Mouse (Mus musculus) thymus, postnatal 4 days (tissue): ENCODE results near the gene Zyg11b.

ENCODE experiments used
- DNase-seq: peaks from one replicate; pipeline ENCODE4 v3.0.0; 2021

Gene Zyg11b

DNA sequence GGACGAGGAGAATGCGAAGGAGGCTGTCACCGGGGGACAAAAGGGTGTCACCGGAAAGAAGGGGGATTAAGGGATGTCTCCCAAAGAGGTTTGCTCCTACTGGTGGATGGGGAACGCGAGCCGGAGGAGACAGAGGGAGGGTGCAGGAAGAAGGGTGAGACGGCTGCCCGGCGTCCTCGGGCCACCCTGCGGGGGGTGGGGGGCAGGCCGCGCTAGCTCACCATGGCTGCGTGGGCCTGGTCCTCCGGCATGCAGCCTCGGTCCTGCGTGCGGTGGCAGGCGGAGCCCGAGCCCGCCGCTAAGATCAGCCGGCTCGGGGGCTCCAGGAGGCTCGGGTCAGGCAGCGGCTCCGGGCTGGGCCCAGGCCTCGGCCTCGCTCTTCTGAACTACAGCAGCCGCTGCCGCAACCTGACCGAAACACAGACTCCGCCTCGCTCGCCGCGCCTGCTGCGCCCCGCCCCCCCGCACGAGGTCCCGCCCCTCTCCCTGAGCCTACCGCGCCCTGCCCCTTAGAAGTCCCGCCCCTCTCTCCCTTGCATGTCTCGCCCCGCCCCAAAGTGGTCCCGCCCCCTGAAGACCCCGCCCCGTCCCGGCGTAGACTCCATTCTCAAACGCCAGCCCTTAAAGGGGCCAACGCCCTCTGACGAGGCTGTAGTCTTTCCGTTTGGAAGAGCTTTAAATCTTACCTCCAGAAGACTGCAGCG is at the start of gene Zyg11b:
Gene Zyg11b (minus strand): TSS at position 427 of the 704 bp plus-strand sequence.
- peak; percentile 94 for DNase-seq

DNA sequence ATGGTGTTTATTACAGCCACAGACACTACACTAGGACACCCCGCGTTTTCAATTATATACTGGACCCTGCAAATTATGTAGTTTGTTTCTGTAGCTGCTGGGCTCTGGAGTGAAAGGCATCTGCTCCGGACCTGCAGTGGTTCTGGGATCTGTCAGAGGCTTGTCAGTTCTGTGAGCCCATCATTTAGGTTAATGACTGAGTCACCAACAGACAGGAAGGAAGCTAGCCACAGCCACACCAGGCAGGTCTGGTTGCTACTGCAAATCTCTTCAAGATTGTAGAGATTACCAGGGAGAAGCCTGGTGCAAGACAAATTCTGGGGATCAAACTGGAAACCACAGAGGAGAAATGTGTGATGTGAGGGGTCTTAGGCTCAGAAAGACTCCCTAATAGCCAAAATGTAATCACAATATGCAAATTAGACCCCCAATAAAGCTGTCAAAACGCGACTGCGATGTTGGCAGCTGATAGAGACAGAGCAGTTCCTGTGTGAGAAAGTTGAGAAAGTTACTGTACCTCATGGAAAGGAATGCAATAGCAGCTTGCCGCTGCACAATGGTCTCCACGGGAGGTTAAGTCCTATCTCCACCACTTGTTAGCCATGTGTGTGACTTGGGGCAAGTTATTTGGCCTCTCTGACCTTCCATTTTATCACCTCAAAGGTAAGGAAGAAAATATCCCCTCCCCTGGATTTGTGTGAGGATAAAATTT is 49.1 kb upstream of the Zyg11b start:
- DNase-seq, result no peak

DNA sequence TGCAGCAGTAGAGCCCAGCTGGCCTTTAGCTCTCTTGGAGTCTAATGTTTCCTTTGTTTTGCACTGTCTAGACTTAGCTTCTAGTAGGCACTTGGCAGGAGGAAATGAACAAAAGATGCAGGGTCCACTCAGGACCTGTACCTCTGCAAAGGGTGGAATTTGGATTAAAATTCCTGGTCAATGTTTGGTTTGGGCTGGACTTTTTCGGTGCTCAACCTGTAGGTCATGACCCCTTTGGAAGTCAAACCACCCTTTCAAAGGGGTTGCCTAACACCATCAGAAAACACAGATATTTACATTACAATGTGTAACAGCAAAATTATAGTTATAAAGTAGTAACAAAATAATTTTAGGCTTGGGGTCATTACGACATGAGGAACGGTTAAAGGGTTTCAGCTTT is 48.2 kb upstream of the Zyg11b start:
- no peak for DNase-seq

DNA sequence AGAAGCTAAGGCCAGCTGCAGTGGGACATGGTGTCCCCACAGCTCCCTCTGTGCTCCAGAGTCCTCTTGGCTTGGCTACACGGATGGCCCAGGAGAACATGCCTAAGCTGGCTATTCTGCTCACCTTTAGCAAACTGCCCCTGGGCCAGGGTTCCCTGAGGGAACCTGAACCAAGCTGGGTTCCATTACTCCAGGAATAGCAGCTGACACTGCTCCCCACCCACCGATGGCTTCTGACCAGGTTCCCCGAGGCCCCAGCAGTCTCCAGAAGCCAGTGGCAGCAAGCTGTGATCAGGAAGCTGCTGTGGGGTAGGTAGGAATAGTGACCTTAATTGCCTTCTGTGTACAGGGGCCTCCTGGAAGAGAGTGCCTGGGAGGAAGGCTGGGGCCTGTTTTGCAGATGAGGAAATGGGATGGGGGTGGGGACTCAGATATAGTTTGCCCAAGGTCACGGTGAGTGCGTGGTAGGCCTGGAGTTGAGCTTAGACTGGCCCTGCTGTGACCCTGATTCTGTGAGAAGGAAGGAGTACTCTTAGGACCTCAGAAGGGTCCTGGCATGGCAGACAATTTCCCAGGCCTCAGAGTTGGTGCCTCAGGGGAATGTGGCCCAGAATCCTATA is 47.5 kb upstream of the Zyg11b start:
- DNase-seq, result no peak

DNA sequence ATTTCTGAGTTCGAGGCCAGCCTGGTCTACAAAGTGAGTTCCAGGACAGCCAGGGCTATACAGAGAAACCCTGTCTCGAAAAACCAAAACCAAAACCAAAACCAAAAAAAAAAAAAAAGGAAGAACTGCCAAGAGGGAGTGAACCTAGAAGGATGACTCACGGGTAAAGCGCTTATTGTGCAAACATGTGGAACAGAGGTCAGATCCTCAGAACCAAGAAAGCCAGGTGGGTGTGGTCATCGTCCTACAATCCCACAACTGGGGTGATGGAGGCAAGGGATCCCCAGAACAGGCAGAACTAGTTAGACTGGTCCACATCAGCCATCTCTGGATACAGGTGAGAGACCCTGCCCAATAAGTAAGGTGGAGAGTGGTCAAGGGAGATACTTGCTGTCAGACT is 46.2 kb upstream of the Zyg11b start:
- no peak for DNase-seq

DNA sequence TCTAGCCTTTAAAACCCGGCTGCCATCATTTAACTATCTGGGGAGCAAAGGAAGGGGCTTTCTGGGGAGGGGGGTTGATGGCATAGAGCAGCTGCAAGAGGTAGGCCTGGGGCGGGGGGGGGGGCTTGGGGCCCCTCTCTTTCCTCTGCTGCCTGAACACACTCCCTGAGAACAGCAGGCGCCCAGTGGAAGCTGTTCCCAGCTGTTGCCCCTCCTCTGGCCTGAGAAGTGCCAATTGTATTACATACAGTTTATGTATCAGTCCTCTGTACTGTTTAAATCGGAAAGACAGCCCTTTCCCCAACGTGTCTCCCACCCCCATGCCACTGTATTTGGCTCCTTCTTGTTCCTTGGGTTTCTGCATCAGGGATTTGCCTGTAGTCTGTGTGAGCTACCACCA is 44.9 kb upstream of the Zyg11b start:
- no peak for DNase-seq

DNA sequence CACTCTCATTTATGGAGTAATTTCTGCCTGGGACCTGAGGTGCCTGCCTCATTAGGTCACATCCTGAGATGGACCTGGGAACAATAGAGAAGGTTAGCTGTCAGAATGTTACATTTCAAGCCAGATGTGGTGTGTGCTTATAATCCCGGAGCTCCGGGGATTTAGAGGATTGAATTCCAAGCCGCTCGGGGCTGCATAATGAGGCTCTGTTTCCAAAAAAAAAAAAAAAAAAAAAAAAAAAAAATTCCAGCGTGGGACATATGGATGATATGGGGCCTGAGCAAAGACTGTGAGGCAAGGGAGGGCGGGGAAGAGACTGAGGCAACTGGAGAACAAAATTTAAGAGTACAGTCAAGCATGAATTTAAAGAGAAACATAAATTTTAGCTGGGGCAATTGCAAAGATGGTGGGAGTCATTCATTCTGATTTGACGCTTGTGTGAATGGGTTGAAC is 43.8 kb upstream of the Zyg11b start:
- no peak for DNase-seq

DNA sequence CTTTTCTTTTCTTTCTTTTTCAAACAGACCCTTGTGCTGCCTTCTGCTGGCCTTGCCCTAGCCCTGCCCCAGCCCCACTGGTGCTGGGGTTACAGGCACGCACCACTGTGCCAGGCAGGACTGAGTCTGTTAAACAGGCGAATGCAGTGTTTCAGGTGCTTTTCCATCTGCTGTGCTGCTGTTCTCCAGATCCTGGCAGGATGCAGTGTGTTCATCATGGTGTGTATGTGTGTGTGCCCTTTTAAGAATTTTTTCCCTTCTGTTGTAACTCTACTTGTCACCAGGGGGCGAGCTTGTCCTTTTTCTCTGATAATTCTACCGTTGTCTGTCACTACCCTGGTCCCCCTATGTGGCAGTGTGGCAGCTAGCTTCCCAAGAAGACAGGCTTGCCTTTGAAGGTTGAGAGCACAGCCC is 38.4 kb upstream of the Zyg11b start:
- DNase-seq, result peak; percentile 68

DNA sequence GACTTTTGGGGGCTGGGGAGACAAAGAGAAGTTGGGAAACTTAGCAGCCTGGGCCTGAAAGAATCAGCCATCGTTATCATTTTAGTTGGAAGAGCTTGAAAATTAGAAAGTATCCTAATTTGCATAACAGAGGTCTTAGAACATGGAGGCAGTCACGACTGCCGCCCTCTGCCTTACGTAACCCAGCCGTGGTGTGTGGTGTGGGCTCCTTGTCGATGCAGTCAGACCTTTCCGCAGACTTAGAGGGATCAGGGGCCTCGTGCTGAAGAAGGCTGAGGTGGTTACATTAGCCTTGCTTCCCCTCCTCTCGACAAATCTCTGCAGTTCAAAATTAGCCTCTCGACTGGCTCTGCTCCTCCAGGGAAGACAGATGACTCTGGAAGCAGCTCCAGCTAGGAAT is 37.9 kb upstream of the Zyg11b start:
- DNase-seq, result no peak

DNA sequence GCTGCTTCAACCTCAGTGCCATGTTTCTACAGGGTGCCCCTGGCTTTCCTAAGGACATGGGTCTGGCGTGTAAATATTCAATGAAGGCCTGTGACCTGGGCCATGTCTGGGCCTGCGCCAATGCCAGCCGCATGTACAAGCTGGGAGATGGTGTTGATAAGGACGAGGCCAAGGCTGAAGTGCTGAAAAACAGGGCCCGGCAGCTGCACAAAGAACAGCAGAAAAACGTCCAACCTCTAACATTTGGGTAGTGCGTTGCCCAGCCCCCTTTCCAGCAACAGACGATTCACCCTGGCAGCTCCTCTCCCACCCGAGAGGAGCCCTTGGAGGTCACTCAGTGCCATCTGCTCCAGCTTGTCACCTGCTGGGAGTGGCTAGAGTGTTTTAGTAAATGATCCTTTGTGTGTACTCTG is 37.4 kb upstream of the Zyg11b start:
- no peak for DNase-seq

DNA sequence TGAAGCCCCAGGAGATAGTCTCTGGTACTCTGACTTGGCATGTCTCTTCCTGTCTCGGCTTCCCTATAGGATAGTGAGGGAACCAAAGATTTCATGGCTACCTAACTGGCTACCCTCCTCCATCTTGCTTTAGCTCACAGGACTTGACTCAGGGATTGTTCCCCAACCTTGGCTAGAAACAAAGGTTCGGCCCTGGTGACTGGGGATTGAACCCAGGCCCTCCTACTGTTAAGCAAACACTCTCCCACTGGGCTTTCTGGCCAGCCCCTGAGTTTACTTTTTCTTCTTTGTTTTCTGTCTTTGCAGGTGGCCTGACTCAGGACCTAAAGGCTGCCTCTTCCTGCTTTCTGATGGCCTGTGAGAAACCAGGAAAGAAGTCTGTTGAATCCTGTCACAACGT is 36.9 kb upstream of the Zyg11b start:
- DNase-seq, result no peak

DNA sequence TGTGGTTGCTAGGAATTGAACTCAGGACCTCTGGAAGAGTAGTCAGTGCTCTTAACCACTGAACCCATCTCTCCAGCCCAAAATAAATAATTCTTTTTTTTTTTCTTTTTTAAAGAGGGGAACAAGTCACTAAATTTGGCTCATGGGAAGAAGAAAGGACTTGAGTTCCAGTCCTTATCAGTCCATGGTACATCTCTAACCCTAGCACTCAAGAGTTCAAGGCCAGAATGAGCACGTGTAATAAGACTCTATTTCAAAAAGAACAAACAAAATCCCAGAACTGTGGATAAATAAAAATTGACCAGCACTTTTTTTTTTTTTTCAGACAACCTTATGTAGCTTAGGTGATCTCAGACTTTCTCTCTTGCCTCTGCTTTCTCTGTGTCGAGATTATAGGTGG is 35.9 kb upstream of the Zyg11b start:
- no peak for DNase-seq

DNA sequence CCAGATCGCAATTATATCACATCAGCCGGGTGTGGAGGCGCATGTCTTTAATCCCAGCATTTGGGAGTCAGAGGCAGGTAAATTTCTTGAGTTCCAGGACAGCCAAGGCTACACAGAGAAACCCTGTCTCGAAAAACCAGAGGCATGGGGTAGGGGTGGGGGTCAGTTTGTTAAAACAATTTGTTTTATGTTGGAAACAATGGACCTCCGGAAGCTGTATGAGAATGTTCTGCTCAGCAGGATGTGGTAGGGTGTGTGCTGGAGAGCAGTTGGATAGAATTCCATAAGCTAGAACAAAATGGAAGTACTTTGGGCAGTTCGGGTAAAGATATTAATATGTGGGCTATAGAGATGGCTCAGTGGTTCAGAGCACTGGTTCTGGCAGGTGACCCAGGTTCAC is 34.5 kb upstream of the Zyg11b start:
- no peak for DNase-seq

DNA sequence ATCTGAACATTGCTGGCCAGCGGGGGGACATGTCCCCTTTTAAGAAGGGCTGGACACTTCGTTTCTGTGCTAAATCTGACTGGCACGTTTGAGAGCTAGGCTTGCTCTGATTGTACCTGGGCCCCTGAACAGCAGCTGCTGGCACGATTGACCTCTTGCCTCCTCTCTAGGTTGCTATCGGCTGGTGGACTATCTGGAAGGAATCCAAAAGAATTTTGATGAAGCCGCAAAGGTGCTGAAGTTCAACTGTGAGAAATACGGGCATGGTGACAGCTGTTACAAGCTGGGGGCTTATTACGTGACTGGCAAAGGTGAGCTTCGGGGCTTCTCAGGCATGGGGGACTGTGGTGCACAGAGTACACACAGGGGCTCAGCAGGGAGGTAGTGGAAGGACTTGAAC is 31.1 kb upstream of the Zyg11b start:
- no peak for DNase-seq

DNA sequence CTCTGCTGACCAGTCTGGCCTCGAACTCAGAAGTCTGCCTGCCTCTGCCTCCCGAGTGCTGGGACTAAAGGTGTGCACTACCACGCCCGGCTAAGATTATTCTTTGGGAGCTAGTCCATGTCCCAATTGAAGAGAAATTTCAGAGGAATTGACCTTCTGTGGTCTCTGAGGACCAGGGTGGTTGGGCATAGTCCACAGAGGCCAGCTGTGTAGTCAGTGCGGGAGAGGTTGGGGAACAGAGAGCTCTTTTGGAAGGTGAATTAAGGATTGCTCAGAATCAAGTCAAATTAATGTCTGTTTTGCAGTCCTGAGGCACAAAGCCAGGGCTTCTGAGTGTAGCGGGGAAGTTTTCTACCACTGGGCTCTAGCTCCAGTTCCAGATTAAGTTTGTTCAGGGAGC is 28.9 kb upstream of the Zyg11b start:
- no peak for DNase-seq

DNA sequence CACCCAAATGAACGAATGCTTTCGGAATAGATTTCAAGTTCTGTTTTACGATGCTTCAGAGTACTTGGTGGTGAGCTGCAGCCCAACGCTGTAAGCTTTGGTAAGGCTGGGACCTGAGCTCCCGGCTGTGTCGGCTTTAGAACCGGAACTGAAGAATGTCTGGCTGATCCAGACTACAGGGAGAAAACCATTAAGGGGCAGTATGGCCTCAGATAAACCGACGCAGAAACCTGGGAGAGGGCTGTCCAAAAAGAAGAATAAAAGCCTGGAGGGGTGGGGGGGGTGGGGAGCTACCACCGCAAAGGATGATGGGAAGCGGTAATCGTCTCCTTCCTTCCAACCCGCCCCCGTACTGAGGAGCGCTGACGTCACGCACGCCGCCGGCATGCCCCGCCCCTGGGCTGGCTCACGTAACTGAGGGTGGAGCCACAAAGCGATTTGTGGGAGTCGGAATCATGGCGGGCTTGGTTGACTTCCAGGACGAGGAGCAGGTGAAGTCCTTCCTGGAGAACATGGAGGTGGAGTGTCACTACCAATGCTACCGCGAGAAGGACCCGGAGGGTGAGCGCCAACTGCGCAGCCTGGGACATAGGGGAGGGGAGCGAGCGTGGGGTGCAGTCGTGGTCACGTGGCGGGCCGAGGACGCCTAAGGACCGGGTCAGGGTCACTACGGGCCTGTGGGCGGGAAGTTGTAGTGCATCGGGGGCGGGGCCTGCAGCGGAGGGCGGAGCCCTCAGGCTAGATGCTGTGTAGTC is 27.0 kb upstream of the Zyg11b start, which contains the start of gene Coa7:
Gene Coa7 (plus strand): TSS at position 411 of the 755 bp plus-strand sequence.
- DNase-seq, result peak; percentile 98

DNA sequence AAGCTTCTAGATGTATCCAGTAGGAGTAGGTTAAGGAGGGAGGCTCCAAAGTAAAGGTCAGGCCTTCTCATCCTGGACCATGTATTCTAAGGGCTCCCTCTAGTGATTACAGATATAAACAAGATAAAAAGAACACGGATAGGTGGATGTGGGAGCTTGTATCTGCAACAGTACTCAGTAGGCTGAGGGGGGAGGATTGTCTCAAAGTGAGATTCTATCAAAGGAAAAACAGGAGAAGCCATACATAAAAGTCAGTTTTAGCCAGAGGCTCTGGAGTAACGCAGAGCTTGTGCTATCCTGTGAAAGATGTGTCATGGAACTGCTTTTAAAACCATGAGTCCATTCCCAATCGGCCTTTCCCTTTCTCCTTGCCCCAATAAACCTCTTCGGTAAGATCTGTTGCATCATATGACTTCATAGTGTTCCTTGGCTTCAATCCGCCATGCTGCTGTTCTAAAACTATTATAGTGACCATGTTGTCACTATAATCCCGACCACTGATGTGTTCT is 26.2 kb upstream of the Zyg11b start:
- DNase-seq, result no peak

DNA sequence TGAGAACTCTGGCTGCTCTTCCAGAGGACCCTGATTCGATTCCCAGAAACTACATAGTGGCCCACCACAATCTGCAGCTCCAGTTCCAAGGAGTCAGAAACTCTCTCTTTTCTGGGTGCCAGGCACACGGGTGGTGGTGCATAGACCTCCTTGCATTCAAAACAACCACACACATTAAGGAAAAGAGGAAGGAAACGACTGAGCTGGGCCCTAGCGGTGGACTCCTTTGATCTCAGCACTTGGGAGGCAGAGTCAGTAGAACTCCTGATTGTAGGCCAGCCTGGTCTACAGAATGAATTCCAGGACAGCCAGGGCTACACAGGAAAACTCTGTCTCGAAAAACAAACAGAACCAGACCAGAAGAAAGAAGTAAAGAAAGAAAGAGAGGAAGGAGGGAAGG is 22.7 kb upstream of the Zyg11b start:
- no peak for DNase-seq

DNA sequence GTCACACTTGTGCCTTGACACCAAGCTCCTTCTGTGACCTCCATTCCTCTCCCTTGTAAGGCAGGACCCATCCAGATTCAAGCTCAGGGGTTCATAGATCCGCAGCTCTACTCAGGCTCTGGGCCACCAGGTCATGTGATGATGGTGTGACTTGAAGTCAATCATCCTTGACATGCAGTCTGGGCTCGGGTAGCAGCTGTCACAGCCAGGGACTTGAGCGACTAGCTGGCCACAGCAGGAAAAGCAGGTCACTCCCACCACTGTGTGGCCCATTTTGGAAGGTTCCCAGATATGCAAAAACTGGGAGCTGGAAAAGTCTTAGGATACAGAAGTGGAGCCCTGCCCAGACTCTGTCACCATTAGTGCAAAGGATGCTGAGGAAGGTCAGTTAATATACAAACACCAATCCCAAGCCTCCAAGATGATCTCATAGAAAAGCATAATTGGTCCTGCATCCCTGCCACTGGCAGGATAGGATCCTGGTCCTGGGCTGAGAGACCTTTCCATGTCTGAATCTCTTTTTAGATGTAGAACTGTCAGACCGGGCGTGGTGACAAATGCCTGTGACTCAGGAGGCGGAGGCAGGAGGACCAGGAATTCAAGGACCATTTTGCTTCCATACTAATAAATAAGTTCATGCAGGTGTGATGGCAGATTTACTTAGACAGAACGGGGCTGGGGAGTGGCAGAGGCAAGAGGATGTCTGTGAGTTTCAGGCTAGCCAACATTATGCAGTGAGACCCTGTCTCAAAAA is 19.9 kb upstream of the Zyg11b start:
- DNase-seq, result no peak

DNA sequence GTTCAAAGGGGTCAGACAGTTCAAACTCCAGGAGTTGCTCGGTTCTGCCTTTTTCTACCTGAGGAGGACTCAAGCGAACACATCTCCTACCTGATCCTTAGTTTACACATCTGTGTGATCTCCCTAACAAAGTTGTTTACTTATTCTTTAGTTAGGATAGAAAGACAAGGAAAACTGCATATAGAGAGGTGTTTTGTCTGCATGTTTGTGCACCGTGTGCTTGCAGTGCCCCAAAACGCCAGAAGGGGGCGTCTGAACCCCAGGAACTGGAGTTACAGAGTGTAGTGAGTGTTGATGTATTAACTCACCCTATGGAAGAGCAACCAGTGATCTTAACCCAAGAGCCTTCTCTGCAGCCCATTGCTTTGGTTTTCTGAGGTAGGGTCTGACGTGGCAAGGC is 18.9 kb upstream of the Zyg11b start:
- DNase-seq, result peak; percentile 74

DNA sequence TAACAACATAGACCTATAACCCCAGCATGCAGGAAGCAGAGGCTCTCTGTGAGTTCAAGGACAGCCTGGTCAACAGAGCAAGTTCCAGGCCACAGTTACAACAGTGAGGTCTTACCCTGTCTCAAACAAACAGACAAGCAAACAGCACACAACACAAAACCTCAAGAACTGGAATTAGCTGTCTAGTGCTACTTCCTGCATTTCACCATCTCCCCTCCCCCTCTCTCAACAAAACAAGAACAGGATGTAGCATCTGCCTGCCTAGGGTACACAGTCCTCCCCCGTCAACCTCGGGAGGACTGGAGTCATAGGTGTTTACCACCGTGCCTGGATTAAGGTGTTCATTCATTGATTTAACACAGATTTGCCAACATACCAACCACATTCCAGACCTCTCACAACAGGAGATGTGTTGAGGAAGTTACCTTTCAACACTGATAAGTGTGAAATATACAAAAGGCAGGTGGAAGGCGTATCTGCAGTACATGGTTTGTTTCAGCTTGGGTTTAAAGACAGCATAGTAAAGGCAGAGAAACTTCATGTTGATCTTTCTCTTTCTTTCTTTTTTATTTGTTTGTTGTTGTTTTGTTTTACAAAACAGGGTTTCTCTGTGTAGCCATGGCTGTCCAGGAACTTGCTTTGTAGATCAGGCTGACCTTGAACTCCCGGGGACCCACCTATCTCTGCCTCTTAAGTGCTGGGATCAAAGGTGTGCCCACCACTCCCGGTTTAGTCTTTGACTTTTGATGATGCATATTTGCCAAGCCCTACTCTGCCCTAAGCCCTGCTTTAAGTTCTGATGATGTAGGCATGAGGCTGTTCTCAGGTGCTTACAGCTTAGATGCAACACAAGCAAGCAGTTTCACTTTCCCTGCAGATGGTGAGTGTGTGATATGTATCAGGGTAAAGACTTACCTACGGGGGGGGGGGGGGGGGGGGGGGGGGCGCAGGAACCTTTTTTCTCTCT is 18.0 kb upstream of the Zyg11b start:
- DNase-seq, result peak; percentile 54
